Mouse (Mus musculus) hindbrain, postnatal 0 days (tissue): ENCODE measurements around the gene Ttc21a. TPM values are rescaled to one million over a fixed set of nuclear protein-coding genes. Genes with fewer than 3 reads are reported as not detected.

Experiments used
- ATAC-seq: fragments of 200-750 bp; cut with Nextera tagmentation; 2 replicates; pipeline ENCODE4 v1.8.0; 2017; ENCODE audit warnings: mild to moderate bottlenecking, moderate TSS enrichment, moderate library complexity
- DNase-seq: peaks from one replicate; pipeline ENCODE4 v3.0.0-alpha.2; 2015; ENCODE audit warnings: low spot score
- H3K27ac ChIP-seq: fragments of 300-500 bp; sonication (generic); 2 replicates; pipeline ENCODE4 v1.5.1; 2014; ENCODE audit warnings: mild to moderate bottlenecking
- H3K27me3 ChIP-seq: fragments of 300-500 bp; sonication (generic); 2 replicates; pipeline ENCODE4 v1.6.1; 2014; ENCODE audit warnings: low read length, mixed read lengths; ENCODE audit not compliant: insufficient read depth
- H3K36me3 ChIP-seq: fragments of 300-500 bp; sonication (generic); 2 replicates; pipeline ENCODE4 v1.6.1; 2014; ENCODE audit warnings: low read length, mixed read lengths; ENCODE audit not compliant: insufficient read depth
- H3K4me1 ChIP-seq: fragments of 300-500 bp; sonication (generic); 2 replicates; pipeline ENCODE4 v1.6.1; 2014; ENCODE audit warnings: antibody characterized with exemption, low read length, mixed read lengths; ENCODE audit not compliant: insufficient read depth
- H3K4me2 ChIP-seq: fragments of 300-500 bp; sonication (generic); 2 replicates; pipeline ENCODE4 v1.6.1; 2014; ENCODE audit warnings: low read depth, mild to moderate bottlenecking, low read length, moderate library complexity, mixed read lengths
- H3K4me3 ChIP-seq: fragments of 300-500 bp; sonication (generic); 2 replicates; pipeline ENCODE4 v1.5.1; 2014; ENCODE audit warnings: low read length
- H3K9ac ChIP-seq: fragments of 300-500 bp; sonication (generic); replicated peaks from 2 replicates; pipeline ENCODE4 v1.6.1; 2014; ENCODE audit warnings: mild to moderate bottlenecking, low read length, moderate library complexity, mixed read lengths
- H3K9me3 ChIP-seq: fragments of 300-500 bp; sonication (generic); 2 replicates; pipeline ENCODE4 v1.6.1; 2016; ENCODE audit warnings: low read length, mixed read lengths
- CTCF ChIP-seq: IDR thresholded peaks from 2 replicates; pipeline ENCODE4 v1.5.1; 2016; ENCODE audit warnings: antibody characterized with exemption, control low read depth, low read depth
- WGBS: fragments of 180-500 bp; shearing (Covaris S2); extraction: QIAGEN DNeasy Blood & Tissue Kit; methylation state at CpG from one replicate; pipeline ENCODE4 v1.1.7; 2014; 5-methylcytosine and 5-hydroxymethylcytosine counted together
- polyA plus RNA-seq: library from polyadenylated mRNA; unstranded; fragments of >200 nt; fragmentation: Nextera tagmentation; extraction: Ambion mirVana; gene quantifications from 2 replicates; pipeline ENCODE4 v1.2.1, GENCODE M21; 2015
- total RNA-seq: library from RNA; depleted of rRNA; stranded (reverse); fragments of >200 nt; gene quantifications from 2 replicates; pipeline ENCODE4 v1.2.3, GENCODE M21; 2014; rRNA removed

The Ttc21a gene
- total RNA-seq: 4.7 and 4.9 TPM in 2 replicates
- 0.90 and 1.1 TPM in 2 replicates for polyA plus RNA-seq

GRCm38 (mm10) chr9:119937005-119937773, at the start of gene Ttc21a, which contains the start of gene Gorasp1:
TSS of gene Ttc21a (plus strand) at chr9:119937606.
TSS of gene Gorasp1 (minus strand) at chr9:119937565.
- ATAC-seq: peak; percentile 95
- peaks cover 5% of the 10 kb centered on the region; the same call in 1 of the 2 replicates for H3K4me1 ChIP-seq
- no peak for TF ChIP-seq CTCF
- H3K27ac ChIP-seq: peak within 1 kb of the TSS; percentile 70; the same call in 1 of the 2 replicates
- WGBS: 1% methylated on average over 40 of the region's 40 CpGs
- H3K4me3 ChIP-seq: peak within 1 kb of the TSS; percentile 65
- peak within 1 kb of the TSS; percentile 78 for H3K4me2 ChIP-seq
- no peaks in the 10 kb centered on the region for H3K27me3 ChIP-seq
- peak; percentile 96 for DNase-seq
- H3K9me3 ChIP-seq: no peaks in the 10 kb centered on the region
- H3K36me3 ChIP-seq: no peaks in the 10 kb centered on the region
- peak within 1 kb of the TSS; percentile 84 for H3K9ac ChIP-seq

- no peaks in the 10 kb centered on the region for H3K36me3 ChIP-seq
- 23% methylated on average over 2 of the region's 2 CpGs for WGBS
- DNase-seq (peak; percentile 28), ATAC-seq (no peak; the same call in 1 of the 2 replicates)
- H3K9me3 ChIP-seq: no peaks in the 10 kb centered on the region
- H3K4me3 ChIP-seq: no peak overlapping the region
- H3K9ac ChIP-seq: no peak overlapping the region
- H3K4me1 ChIP-seq: no peaks in the 10 kb centered on the region
- H3K27ac ChIP-seq: no peak overlapping the region
- no peak overlapping the region for H3K4me2 ChIP-seq
- H3K27me3 ChIP-seq: no peaks in the 10 kb centered on the region
- no peak for TF ChIP-seq CTCF
Observed at GRCm38 (mm10) chr9:119888843-119889246, 48.6 kb upstream of the Ttc21a start.

GRCm38 (mm10) chr9:119889446-119889845, 48.0 kb upstream of the Ttc21a start:
- no peaks in the 10 kb centered on the region for H3K36me3 ChIP-seq
- H3K27ac ChIP-seq: no peak overlapping the region
- TF ChIP-seq CTCF: no peak
- no peak for ATAC-seq
- DNase-seq: no peak
- WGBS: 79% methylated on average over 9 of the region's 9 CpGs
- no peak overlapping the region for H3K9ac ChIP-seq
- no peaks in the 10 kb centered on the region for H3K27me3 ChIP-seq
- no peak overlapping the region for H3K4me2 ChIP-seq
- no peak overlapping the region for H3K4me3 ChIP-seq
- no peaks in the 10 kb centered on the region for H3K9me3 ChIP-seq
- no peaks in the 10 kb centered on the region for H3K4me1 ChIP-seq

GRCm38 (mm10) chr9:119890692-119891091, 46.7 kb upstream of the Ttc21a start:
- Histone ChIP-seq H3K4me2 (no peak overlapping the region), H3K4me3 (no peak overlapping the region), H3K4me1 (peaks cover 4% of the 10 kb centered on the region), H3K27me3 (no peaks in the 10 kb centered on the region), H3K27ac (no peak overlapping the region), H3K9ac (no peak overlapping the region), H3K36me3 (no peaks in the 10 kb centered on the region), H3K9me3 (no peaks in the 10 kb centered on the region)
- TF ChIP-seq CTCF: peak; percentile 81
- ATAC-seq (no peak), DNase-seq (peak; percentile 79)
- WGBS: 54% methylated on average over 2 of the region's 2 CpGs

- 89% methylated on average over 5 of the region's 5 CpGs for WGBS
- no peak for ATAC-seq
- no peaks in the 10 kb centered on the region for H3K27me3 ChIP-seq
- no peak for TF ChIP-seq CTCF
- H3K9me3 ChIP-seq: no peaks in the 10 kb centered on the region
- H3K4me2 ChIP-seq: peak overlapping the region; percentile 92
- DNase-seq: no peak
- no peak overlapping the region for H3K9ac ChIP-seq
- 0 out of 2 replicates have a peak overlapping the region, but pooled peaks have one; percentile 79 for H3K27ac ChIP-seq
- H3K36me3 ChIP-seq: no peaks in the 10 kb centered on the region
- H3K4me3 ChIP-seq: peak overlapping the region; percentile 83; the same call in 1 of the 2 replicates
- peaks cover 9% of the 10 kb centered on the region for H3K4me1 ChIP-seq
Observed at GRCm38 (mm10) chr9:119893881-119894280, 43.5 kb upstream of the Ttc21a start.

- Histone ChIP-seq H3K9me3 (no peaks in the 10 kb centered on the region), H3K36me3 (no peaks in the 10 kb centered on the region), H3K4me2 (peak within 1 kb of the TSS; percentile 92), H3K9ac (peak within 1 kb of the TSS; percentile 80), H3K27me3 (no peaks in the 10 kb centered on the region), H3K27ac (peak within 1 kb of the TSS; percentile 79), H3K4me1 (peaks cover 9% of the 10 kb centered on the region), H3K4me3 (peak within 1 kb of the TSS; percentile 83)
- WGBS: 4% methylated on average over 34 of the region's 34 CpGs
- ATAC-seq (peak; percentile 99), DNase-seq (peak; percentile 100)
- TF ChIP-seq CTCF: no peak
Observed at GRCm38 (mm10) chr9:119894339-119895009, 42.9 kb upstream of the Ttc21a start, which contains the start of gene Wdr48. TSS of gene Wdr48 (plus strand) at chr9:119894878.
